Mouse (Mus musculus) cerebellum, adult 2 months (tissue): ENCODE data around the gene Fkbp5. TPM values are rescaled to one million over a fixed set of nuclear protein-coding genes. Genes with fewer than 3 reads are reported as not detected.

Experiments used
- DNase-seq, 2 experiments: peaks; one replicate each; pipeline ENCODE4 v3.0.0; 2021
- H3K27ac ChIP-seq: fragments of 200-500 bp; 2 replicates; pipeline ENCODE4 v1.5.1; 2012; ENCODE audit warnings: low read length, control low read depth, inconsistent platforms; ENCODE audit not compliant: insufficient read depth
- H3K27me3 ChIP-seq: fragments of 200-500 bp; 2 replicates; pipeline ENCODE4 v1.6.1; 2012; ENCODE audit warnings: inconsistent platforms, mild to moderate bottlenecking, low read length, moderate library complexity; ENCODE audit not compliant: control insufficient read depth, insufficient read depth
- H3K4me1 ChIP-seq: fragments of 200-500 bp; 2 replicates; pipeline ENCODE4 v1.6.1; 2011; ENCODE audit warnings: low read length; ENCODE audit not compliant: control insufficient read depth, insufficient read depth
- H3K4me3 ChIP-seq: fragments of 200-500 bp; replicated peaks from 2 replicates; pipeline ENCODE3; 2011; ENCODE audit warnings: mild to moderate bottlenecking, low read depth, low read length, control low read depth; ENCODE audit not compliant: insufficient read depth
- CTCF ChIP-seq: fragments of 200-500 bp; IDR thresholded peaks from 2 replicates; pipeline ENCODE4 v1.5.1; 2011; ENCODE audit warnings: low read depth, mild to moderate bottlenecking, control low read depth, low read length, moderate library complexity, borderline replicate concordance; ENCODE audit not compliant: insufficient read depth
- POLR2A ChIP-seq: fragments of 200-500 bp; IDR thresholded peaks from 2 replicates; pipeline ENCODE4 v1.6.1; 2011; ENCODE audit warnings: low read length, control low read depth, borderline replicate concordance; ENCODE audit not compliant: insufficient read depth
- WGBS: fragments of 180-500 bp; shearing (Covaris S2); methylation state at CpG from one replicate; pipeline ENCODE4 v1.1.7; 2018; 5-methylcytosine and 5-hydroxymethylcytosine counted together
- polyA plus RNA-seq: library from polyadenylated mRNA; depleted of rRNA; stranded (reverse); fragments of >200 nt; gene quantifications from 2 replicates; pipeline ENCODE4 v1.2.3, GENCODE M21; 2012

The Fkbp5 gene
- polyA plus RNA-seq, 1 experiment = 8.6 TPM

DNA sequence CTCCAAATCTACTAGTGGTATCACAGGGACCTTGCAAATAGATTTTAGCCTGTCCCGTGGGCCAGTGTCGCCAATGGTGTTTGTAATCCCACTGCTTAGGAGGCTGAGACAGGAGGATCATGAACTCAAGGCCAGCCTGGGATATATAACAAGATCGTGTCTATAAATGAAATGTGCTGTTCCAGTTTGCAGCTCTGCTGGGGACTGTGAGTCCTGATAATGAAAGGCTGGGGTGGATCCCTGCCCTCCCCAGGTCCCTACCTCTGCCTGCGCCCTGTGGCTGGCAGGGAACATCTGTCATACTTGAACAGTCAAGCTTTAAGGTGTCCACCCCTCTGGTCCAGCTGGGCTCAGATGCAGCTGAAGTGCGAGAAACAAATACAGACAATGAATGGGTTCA lies 2.8 kb downstream of the Fkbp5 start:
- 76% methylated on average over 5 of the region's 5 CpGs for WGBS
- Histone ChIP-seq H3K4me3 (no peak overlapping the region), H3K27ac (no peak overlapping the region), H3K27me3 (no peaks in the 10 kb centered on the region), H3K4me1 (no peaks in the 10 kb centered on the region; the same call in 1 of the 2 replicates)
- TF ChIP-seq CTCF (no peak), POLR2A (no peak)
- DNase-seq = no peak

DNA sequence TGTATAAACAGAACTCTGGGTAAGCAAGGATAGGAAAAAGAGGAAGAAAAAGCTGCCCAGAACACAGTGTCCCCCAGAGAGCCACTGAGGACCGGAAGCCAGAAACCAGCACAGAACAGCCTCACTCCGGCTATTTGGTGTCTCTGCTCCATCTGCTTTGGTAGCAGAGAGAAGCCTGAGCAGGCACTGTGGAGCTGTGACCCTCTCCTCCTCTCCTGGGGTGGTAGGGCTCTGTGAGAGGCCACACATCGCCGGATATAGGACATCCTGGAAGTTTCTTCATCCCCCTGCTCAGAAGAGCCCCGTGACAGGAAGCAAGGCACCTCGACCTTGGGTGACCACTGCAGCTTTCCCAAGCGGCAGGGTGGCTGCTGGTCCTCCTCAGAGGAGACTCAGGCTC lies 3.5 kb downstream of the Fkbp5 start:
- H3K27me3 ChIP-seq = no peaks in the 10 kb centered on the region
- DNase-seq = no peak
- TF ChIP-seq CTCF = no peak
- no peak for TF ChIP-seq POLR2A
- H3K27ac ChIP-seq = no peak overlapping the region
- H3K4me1 ChIP-seq = no peaks in the 10 kb centered on the region; the same call in 1 of the 2 replicates
- WGBS = 76% methylated on average over 7 of the region's 7 CpGs
- no peak overlapping the region for H3K4me3 ChIP-seq

DNA sequence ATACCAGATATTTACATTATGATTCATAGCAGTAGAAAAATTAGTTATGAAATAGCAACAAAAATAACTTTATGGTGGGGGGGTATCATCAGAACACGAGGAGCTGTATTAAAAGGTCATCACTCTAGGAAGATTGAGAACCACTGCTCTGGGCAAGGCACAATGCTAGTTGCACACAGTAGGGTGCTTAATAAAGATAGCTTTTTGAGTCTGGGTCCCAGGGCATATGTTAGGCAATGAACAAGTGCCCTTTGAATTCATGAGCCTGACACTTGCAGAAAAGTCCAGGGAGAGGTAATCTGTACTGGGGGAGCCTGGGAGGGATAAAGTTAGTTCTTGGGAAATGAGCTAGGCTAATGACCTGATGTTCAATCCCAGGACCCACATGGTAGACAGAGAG lies 4.0 kb downstream of the Fkbp5 start:
- no peaks in the 10 kb centered on the region; the same call in 1 of the 2 replicates for H3K4me1 ChIP-seq
- no peak for DNase-seq
- no peak for TF ChIP-seq POLR2A
- H3K4me3 ChIP-seq = no peak overlapping the region
- 85% methylated on average over 1 of the region's 1 CpGs for WGBS
- no peak overlapping the region for H3K27ac ChIP-seq
- H3K27me3 ChIP-seq = no peaks in the 10 kb centered on the region

DNA sequence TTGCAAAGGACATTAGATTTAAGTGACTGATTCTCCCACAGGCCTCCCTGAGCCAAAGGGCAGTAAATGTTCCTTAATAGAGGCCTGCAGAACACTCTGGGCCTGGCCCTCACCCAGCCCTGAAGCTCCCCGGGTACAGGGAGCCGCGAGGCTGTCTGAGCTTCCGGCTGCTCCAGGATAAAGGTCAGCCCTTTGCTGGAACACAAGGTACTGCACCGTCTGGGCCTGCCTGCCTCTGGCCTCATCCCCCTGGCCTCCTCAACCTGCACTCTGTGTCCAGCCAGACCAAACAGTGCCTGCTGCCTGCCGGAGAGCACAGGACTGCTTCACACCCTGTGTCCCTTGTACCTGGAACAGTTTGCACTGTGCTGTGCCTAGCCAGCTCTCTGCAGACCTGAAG lies 4.6 kb downstream of the Fkbp5 start:
- H3K27me3 ChIP-seq = no peaks in the 10 kb centered on the region
- no peak for DNase-seq
- no peak overlapping the region for H3K4me3 ChIP-seq
- WGBS = 30% methylated on average over 6 of the region's 6 CpGs
- H3K27ac ChIP-seq = no peak overlapping the region
- TF ChIP-seq POLR2A (no peak), CTCF (no peak)
- H3K4me1 ChIP-seq = no peaks in the 10 kb centered on the region; the same call in 1 of the 2 replicates

DNA sequence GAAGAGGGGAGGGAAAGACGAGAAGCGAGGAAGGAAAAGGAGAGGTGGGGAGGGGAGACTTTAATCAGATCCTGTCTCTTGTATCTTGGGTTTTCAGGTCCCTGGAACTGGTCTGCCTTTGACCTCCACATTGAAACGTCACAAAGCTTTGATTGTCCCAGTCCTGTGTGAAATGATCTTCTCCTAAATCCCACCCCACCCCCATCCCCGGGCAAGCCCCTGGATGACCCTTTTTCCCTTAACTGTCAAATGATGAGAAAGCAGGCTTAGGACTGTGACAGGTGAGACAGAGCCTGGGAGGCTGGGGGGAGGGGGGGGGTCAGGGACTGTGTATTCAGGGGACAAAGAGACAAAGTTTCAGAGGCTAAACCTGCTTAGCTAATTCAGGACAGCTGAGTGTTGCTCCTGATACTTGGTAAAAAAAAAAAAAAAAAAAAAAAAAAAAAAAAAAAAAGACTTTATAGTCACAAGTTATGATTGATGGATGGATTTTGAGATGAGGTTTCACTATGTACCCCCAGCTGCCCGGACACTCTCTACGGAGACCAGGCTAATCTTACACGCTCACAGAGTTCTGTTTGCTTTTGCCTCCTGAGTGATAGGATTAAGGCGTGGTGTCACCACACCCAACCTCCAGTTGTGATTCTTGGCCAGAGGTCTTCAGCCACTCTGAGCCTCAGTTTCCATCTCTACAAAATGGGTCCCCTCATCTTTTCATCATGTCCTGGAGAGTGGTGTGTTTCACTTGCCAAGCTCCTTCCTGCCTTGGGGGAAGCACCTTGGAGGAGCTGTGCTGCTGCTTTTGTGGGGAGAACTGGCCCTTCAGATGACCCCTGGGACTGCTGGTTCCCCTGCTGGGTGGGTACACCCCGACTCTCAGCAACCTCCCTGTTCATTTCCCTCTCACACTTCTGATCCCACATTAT lies 5.4 kb downstream of the Fkbp5 start:
- no peak for DNase-seq
- Histone ChIP-seq H3K4me1 (no peaks in the 10 kb centered on the region; the same call in 1 of the 2 replicates), H3K27ac (no peak overlapping the region), H3K27me3 (no peaks in the 10 kb centered on the region), H3K4me3 (no peak overlapping the region)
- no peak for TF ChIP-seq POLR2A
- TF ChIP-seq CTCF = no peak
- 55% methylated on average over 9 of the region's 9 CpGs for WGBS

DNA sequence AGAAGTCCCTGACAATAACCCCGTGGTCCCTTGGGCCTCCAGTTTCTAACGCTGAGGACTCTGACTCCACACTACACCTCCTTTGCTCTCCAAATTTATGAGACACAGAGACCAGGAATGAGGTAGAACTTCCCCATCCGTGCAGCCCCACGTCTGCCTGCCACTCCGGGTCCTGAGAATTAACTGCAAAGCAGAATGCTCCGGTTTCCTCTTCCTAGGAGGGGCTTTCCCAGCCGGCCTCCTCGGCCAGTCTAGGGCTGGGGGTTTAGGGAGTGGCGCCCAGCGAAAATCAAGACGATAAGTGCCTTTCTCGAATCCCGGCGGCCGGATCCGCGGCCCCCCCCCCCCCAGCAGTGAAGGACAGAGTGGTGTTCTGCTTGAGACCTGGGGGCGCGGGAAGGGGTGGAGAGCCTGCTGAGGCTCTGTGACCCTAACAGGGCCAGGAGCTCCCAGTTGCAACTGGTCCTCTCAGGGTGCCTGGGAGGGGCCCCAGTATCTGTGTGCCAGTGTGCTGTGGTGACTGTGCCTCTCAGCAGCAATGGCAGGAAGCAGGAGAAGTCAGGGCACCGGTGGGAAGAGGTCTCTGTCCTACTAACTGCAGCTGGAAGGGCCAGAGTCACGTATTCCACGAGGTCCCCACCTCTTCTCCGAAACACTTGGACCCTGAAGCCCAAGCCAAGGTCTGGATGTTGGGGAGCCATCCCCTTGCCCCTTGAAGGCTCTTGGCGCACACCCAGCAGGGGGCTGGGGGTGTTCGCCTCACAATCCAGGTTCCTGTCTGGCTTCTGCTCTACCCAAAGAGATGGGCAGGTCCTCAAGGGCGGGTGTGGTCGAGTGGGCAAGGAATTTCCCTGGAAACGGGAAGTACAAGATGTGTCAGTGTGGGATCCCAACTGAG lies 6.6 kb downstream of the Fkbp5 start:
- no peaks in the 10 kb centered on the region for H3K27me3 ChIP-seq
- no peak for DNase-seq
- no peak overlapping the region for H3K4me3 ChIP-seq
- H3K4me1 ChIP-seq = no peaks in the 10 kb centered on the region; the same call in 1 of the 2 replicates
- no peak overlapping the region for H3K27ac ChIP-seq
- TF ChIP-seq CTCF (no peak), POLR2A (no peak)
- 16% methylated on average over 28 of the region's 28 CpGs for WGBS

DNA sequence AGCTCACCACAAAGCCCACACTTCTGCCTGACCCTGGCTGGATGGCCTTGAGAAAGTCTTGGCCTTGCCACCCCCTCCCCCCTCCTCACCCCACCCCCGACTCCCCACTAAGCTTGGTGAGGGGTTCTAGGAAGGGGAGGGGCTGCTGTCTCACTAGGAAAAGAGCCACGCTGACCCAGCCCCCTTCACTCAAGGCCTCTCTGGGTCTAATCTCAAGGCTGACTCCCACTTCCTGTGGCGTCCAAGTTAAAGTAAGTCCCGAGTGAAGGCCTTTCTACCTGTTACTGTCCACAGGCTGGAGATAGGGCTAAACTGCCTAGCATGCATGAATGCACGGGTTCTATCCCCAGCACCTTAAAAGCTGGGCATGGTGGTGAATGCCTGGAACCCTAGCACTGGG lies 9.8 kb downstream of the Fkbp5 start:
- Histone ChIP-seq H3K27ac (no peak overlapping the region), H3K4me1 (no peaks in the 10 kb centered on the region), H3K27me3 (no peaks in the 10 kb centered on the region), H3K4me3 (no peak overlapping the region)
- DNase-seq = no peak
- TF ChIP-seq POLR2A = no peak
- no peak for TF ChIP-seq CTCF
- WGBS = 48% methylated on average over 5 of the region's 5 CpGs

DNA sequence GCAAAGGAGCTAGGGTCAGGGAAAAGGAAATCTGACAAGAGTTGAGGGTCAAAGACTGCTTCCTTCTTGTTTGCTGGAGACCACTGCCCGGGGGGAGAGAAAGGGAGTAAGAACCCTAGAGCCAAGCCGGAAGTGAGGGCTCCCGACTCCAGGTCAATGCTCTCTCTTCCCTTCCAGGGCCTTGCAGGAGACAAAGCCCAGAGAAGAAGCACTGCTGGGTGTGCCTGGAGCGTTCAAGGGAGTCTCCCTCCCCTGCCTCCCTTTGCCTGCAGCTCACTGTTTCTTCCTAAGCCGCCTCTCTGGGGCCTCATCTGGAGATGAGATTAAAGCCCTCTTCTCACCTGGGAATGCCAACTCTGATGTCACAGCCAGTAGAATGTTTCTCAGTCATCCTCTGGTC lies 10.4 kb downstream of the Fkbp5 start:
- no peaks in the 10 kb centered on the region for H3K27me3 ChIP-seq
- TF ChIP-seq CTCF (no peak), POLR2A (no peak)
- DNase-seq = no peak
- no peaks in the 10 kb centered on the region for H3K4me1 ChIP-seq
- no peak overlapping the region for H3K27ac ChIP-seq
- WGBS = 47% methylated on average over 5 of the region's 5 CpGs
- H3K4me3 ChIP-seq = no peak overlapping the region
